Mouse (Mus musculus) forebrain, embryonic 13.5 days (tissue): ENCODE results near the gene Zfp451. TPM values are rescaled to one million over a fixed set of nuclear protein-coding genes. Genes with fewer than 3 reads are reported as not detected.
"Not testable (repeated sequence)": the region's sequence is repeated elsewhere in the genome, so short reads cannot be mapped to it uniquely, and the experiment has no call there.

ENCODE experiments used
- ATAC-seq: fragments of 200-750 bp; cut with Nextera tagmentation; 2 replicates; pipeline ENCODE4 v1.8.0; 2017
- H3K27ac ChIP-seq: fragments of 300-500 bp; sonication (generic); 2 replicates; pipeline ENCODE4 v1.5.1; 2015; ENCODE audit warnings: inconsistent platforms, mild to moderate bottlenecking, moderate library complexity
- H3K27me3 ChIP-seq: fragments of 300-500 bp; sonication (generic); 2 replicates; pipeline ENCODE4 v1.6.1; 2015; ENCODE audit warnings: mild to moderate bottlenecking, inconsistent platforms
- H3K36me3 ChIP-seq: fragments of 300-500 bp; sonication (generic); 2 replicates; pipeline ENCODE4 v1.6.1; 2015; ENCODE audit warnings: mild to moderate bottlenecking, inconsistent platforms; ENCODE audit not compliant: poor library complexity, severe bottlenecking
- H3K4me1 ChIP-seq: fragments of 300-500 bp; sonication (generic); 2 replicates; pipeline ENCODE4 v1.6.1; 2015; ENCODE audit warnings: inconsistent platforms
- H3K4me2 ChIP-seq: fragments of 300-500 bp; sonication (generic); 2 replicates; pipeline ENCODE4 v1.6.1; 2015; ENCODE audit warnings: inconsistent platforms, mild to moderate bottlenecking, moderate library complexity
- H3K4me3 ChIP-seq: fragments of 300-500 bp; sonication (generic); 2 replicates; pipeline ENCODE4 v1.5.1; 2015; ENCODE audit warnings: mild to moderate bottlenecking, inconsistent platforms
- H3K9ac ChIP-seq: fragments of 300-500 bp; sonication (generic); 2 replicates; pipeline ENCODE4 v1.6.1; 2015; ENCODE audit warnings: mild to moderate bottlenecking, inconsistent platforms
- H3K9me3 ChIP-seq: fragments of 300-500 bp; sonication (generic); replicated peaks from 2 replicates; pipeline ENCODE4 v1.6.1; 2016; ENCODE audit warnings: inconsistent platforms
- WGBS: fragments of 180-500 bp; shearing (Covaris S2); methylation state at CpG from one replicate; pipeline ENCODE4 v1.1.7; 2015; 5-methylcytosine and 5-hydroxymethylcytosine counted together
- polyA plus RNA-seq: library from polyadenylated mRNA; unstranded; fragments of >200 nt; fragmentation: Nextera tagmentation; extraction: Ambion mirVana; gene quantifications from 2 replicates; pipeline ENCODE4 v1.2.1, GENCODE M21; 2015

Gene Zfp451
- polyA plus RNA-seq, result 37.2 and 43.4 TPM in 2 replicates

DNA sequence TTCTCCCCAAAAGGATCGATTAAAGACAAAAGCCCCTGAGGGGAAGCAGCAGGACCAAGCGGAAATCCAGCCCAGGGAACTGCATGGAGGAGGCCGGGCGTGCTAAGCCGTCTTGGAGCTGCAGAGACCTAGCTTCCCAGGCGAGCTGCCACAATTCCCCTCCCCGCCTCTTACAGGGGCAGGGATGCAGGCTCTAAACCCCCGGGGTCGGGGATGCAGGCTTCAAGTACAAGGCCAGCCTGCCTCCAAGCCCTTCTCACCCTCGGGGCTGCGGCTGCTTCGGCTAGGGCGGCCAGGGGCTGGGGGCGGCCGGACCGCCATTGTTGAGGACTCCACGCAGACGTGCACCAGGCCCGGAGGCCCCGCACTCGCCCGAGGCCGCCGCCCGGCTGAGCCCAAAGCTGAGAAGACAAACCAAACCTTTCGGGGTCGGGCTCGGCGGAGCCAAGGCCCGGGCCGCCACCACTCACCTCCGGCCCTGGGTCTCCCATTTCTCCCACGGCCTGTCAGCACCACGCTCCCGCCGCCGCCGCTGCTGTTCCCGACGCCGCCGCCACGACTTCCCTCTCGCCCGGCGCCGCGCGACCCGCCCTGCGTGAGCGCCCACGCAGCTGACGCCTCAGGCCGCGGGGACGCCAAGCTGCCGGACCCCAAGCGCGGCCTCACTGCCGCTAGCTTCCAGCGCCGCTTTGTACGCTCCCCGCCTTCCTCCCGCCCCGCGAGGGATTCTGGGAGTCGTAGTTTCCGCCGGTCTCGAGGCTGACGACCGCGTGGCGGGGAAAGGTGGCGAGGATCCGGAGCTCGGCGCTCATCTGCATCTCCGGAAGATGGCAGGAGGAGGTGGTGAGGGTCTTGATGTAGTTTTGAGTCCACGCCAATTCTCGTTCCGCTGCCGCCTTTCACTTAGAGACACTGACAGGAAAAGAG is at the start of gene Zfp451:
Zfp451 (minus strand) TSS at position 728 of the 927 bp plus-strand sequence.
- Histone ChIP-seq H3K36me3 (peaks cover 31% of the 10 kb centered on the region), H3K4me1 (peaks cover 20% of the 10 kb centered on the region)
- under 1% methylated on average over 82 of the region's 85 CpGs for WGBS

GRCm38 (mm10) chr1:33846807-33847206 is 32.4 kb upstream of the Zfp451 start:
- Histone ChIP-seq H3K9me3 (no peaks in the 10 kb centered on the region), H3K4me3 (no peak overlapping the region), H3K4me2 (no peak overlapping the region), H3K9ac (no peak overlapping the region), H3K4me1 (no peaks in the 10 kb centered on the region), H3K36me3 (no peaks in the 10 kb centered on the region), H3K27me3 (no peaks in the 10 kb centered on the region), H3K27ac (no peak overlapping the region)
- no peak for ATAC-seq
- 99% methylated on average over 2 of the region's 2 CpGs for WGBS

More for the DNA sequence above, at the start of gene Zfp451:
- peak; percentile 96 for ATAC-seq
- Histone ChIP-seq H3K4me3 (peak within 1 kb of the TSS; percentile 94), H3K27ac (peak within 1 kb of the TSS; percentile 94), H3K4me2 (peak within 1 kb of the TSS; percentile 86), H3K9me3 (no peaks in the 10 kb centered on the region), H3K27me3 (no peaks in the 10 kb centered on the region), H3K9ac (peak within 1 kb of the TSS; percentile 99)

DNA sequence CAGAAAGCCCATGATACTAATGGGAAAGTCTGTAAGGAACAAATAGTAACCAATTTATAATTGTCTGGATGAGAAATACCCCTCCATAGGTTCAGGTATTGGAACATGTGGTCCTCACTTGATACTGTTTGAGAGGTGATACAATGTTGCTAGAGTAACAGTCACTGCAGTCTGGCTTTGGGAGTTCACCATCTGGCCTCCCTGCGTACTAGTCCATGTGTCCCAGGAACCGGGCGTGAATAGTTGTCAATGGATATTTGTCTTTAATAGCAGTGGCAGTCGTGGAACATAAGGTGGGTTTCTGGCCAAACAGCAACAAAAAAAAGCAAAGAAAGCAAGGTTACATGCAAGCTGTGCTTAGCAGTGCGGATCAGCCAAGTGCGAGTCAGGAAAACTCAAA is 29.4 kb upstream of the Zfp451 start:
- no peak overlapping the region for H3K4me2 ChIP-seq
- no peak overlapping the region for H3K4me3 ChIP-seq
- no peak overlapping the region for H3K9ac ChIP-seq
- H3K27me3 ChIP-seq, result no peaks in the 10 kb centered on the region
- WGBS, result 64% methylated on average over 6 of the region's 6 CpGs
- H3K4me1 ChIP-seq, result no peaks in the 10 kb centered on the region
- no peaks in the 10 kb centered on the region for H3K36me3 ChIP-seq
- ATAC-seq, result peak; percentile 81
- H3K9me3 ChIP-seq, result no peaks in the 10 kb centered on the region
- no peak overlapping the region for H3K27ac ChIP-seq

GRCm38 (mm10) chr1:33838952-33839351 is 24.6 kb upstream of the Zfp451 start:
- not testable (repeated sequence) for H3K4me2 ChIP-seq, H3K4me3 ChIP-seq, H3K9ac ChIP-seq, ATAC-seq, H3K36me3 ChIP-seq, H3K27me3 ChIP-seq, H3K4me1 ChIP-seq, H3K27ac ChIP-seq, H3K9me3 ChIP-seq
- 93% methylated on average over 14 of the region's 14 CpGs for WGBS

DNA sequence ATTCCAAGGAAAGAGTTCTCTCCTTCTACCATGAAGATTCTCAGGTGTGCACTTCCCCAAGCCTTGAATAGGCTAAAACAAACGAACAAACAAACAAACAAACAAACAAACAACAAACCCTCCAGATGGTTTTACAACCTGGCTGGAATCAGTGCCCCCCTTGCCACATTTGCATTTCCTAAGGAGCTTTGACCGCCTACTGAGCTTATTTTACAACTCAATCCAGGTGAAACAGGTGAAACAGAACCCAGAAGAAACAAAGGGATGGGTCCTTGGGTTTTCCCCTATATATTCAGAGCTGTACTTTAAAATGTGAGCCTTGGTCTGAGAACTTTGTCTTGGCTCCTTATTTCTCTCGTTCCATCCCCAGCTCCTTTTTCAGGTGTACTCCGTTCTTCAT is 16.2 kb upstream of the Zfp451 start:
- H3K9me3 ChIP-seq, result no peaks in the 10 kb centered on the region
- no peaks in the 10 kb centered on the region for H3K36me3 ChIP-seq
- H3K27me3 ChIP-seq, result no peaks in the 10 kb centered on the region
- no peak overlapping the region for H3K4me3 ChIP-seq
- WGBS, result 69% methylated on average over 4 of the region's 4 CpGs
- no peak overlapping the region for H3K4me2 ChIP-seq
- ATAC-seq, result no peak
- no peak overlapping the region for H3K27ac ChIP-seq
- H3K4me1 ChIP-seq, result no peaks in the 10 kb centered on the region
- H3K9ac ChIP-seq, result no peak overlapping the region

DNA sequence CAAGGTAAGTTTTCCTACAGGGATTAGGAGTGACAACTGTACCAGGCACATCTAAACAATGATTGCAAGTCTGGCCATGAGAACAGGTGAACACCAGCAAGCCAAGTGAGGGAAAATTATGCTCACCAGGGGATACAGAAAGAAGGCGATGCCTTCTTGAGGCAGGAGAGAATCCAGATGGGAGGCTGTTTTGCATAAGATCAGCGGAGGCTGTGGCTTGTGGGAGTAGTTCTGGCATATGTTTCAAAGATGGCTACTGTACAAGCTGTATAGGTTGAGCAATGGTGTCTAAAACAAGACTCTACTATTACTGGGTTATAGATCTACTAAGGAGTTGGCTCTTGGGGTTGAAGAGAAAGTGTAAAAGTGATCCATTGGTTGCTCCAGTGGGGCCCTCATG is 3.5 kb upstream of the Zfp451 start:
- Histone ChIP-seq H3K4me1 (peaks cover 10% of the 10 kb centered on the region), H3K9me3 (no peaks in the 10 kb centered on the region), H3K27me3 (no peaks in the 10 kb centered on the region), H3K4me2 (no peak overlapping the region), H3K9ac (no peak overlapping the region), H3K4me3 (no peak overlapping the region), H3K36me3 (peaks cover 2% of the 10 kb centered on the region; the same call in 1 of the 2 replicates), H3K27ac (no peak overlapping the region)
- 82% methylated on average over 2 of the region's 2 CpGs for WGBS
- no peak for ATAC-seq

DNA sequence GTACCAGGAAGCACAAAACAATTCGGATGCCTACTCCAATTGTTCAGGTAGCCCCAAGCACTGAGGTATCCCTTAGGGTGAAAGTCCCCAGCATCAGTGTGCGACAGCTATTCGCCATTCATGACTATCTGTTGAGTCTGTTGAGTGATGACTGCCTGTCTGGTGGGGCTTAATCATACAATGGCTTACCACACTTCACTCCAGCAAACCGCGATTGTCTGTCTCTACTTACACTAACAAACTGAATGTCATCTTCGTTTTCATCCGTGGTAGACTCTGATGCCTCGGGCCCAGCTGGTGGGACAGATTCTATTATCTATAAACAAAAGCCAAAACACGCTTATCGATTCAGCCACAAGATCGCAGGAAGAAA is 914 bp downstream of the Zfp451 start:
- 9% methylated on average over 11 of the region's 11 CpGs for WGBS
- H3K4me2 ChIP-seq, result peak overlapping the region; percentile 86
- ATAC-seq, result peak; percentile 14
- no peaks in the 10 kb centered on the region for H3K27me3 ChIP-seq
- H3K9ac ChIP-seq, result peak overlapping the region; percentile 99
- peak overlapping the region; percentile 94 for H3K27ac ChIP-seq
- H3K4me3 ChIP-seq, result peak overlapping the region; percentile 94
- no peaks in the 10 kb centered on the region for H3K9me3 ChIP-seq
- H3K4me1 ChIP-seq, result peaks cover 20% of the 10 kb centered on the region
- H3K36me3 ChIP-seq, result peaks cover 36% of the 10 kb centered on the region

GRCm38 (mm10) chr1:33803323-33803722 is 11.1 kb downstream of the Zfp451 start:
- Histone ChIP-seq H3K4me1 (no peaks in the 10 kb centered on the region), H3K4me3 (no peak overlapping the region), H3K9ac (no peak overlapping the region), H3K9me3 (no peaks in the 10 kb centered on the region), H3K4me2 (no peak overlapping the region), H3K36me3 (peaks cover 82% of the 10 kb centered on the region), H3K27me3 (no peaks in the 10 kb centered on the region), H3K27ac (no peak overlapping the region)
- ATAC-seq, result no peak
- 95% methylated on average over 2 of the region's 2 CpGs for WGBS

GRCm38 (mm10) chr1:33799620-33800019 is 14.8 kb downstream of the Zfp451 start:
- no peaks in the 10 kb centered on the region for H3K27me3 ChIP-seq
- H3K4me3 ChIP-seq, result no peak overlapping the region
- no peak for ATAC-seq
- H3K9ac ChIP-seq, result no peak overlapping the region
- H3K27ac ChIP-seq, result no peak overlapping the region
- H3K9me3 ChIP-seq, result no peaks in the 10 kb centered on the region
- whole genome bisulfite sequencing, result 78% methylated on average over 3 of the region's 3 CpGs
- no peaks in the 10 kb centered on the region for H3K4me1 ChIP-seq
- no peak overlapping the region for H3K4me2 ChIP-seq
- H3K36me3 ChIP-seq, result peaks cover 73% of the 10 kb centered on the region

GRCm38 (mm10) chr1:33788493-33788892 is 25.9 kb downstream of the Zfp451 start:
- no peak overlapping the region for H3K4me2 ChIP-seq
- peaks cover 15% of the 10 kb centered on the region for H3K36me3 ChIP-seq
- H3K9me3 ChIP-seq, result no peaks in the 10 kb centered on the region
- no peak overlapping the region for H3K4me3 ChIP-seq
- no peaks in the 10 kb centered on the region for H3K4me1 ChIP-seq
- H3K27me3 ChIP-seq, result no peaks in the 10 kb centered on the region
- no peak for ATAC-seq
- 71% methylated on average over 3 of the region's 3 CpGs for WGBS
- no peak overlapping the region for H3K9ac ChIP-seq
- no peak overlapping the region for H3K27ac ChIP-seq

- no peaks in the 10 kb centered on the region for H3K27me3 ChIP-seq
- no peak for ATAC-seq
- H3K36me3 ChIP-seq, result peaks cover 14% of the 10 kb centered on the region
- H3K9ac ChIP-seq, result no peak overlapping the region
- WGBS, result 79% methylated on average over 5 of the region's 5 CpGs
- no peaks in the 10 kb centered on the region for H3K9me3 ChIP-seq
- no peak overlapping the region for H3K4me2 ChIP-seq
- H3K27ac ChIP-seq, result no peak overlapping the region
- no peaks in the 10 kb centered on the region for H3K4me1 ChIP-seq
- H3K4me3 ChIP-seq, result no peak overlapping the region
Observed at GRCm38 (mm10) chr1:33788072-33788471, 26.3 kb downstream of the Zfp451 start.

DNA sequence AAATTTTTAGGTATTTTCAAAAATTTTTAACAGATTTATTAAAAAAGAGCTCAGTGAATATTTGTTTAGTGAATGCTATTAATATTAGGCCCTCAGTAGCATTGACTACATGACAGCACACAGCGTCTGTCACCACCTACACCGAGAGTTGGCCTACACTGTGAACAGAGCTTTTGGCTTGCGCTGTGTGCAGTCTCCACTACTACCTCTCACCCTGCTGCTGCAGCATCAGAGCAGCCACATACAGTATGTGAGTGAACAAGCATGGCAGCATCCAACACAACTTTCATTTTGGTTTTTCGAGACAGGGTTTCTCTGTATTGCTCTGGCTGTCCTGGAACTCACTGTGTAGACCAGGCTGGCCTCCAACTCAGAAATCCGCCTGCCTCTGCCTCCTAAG is 29.8 kb downstream of the Zfp451 start:
- WGBS, result 97% methylated on average over 5 of the region's 5 CpGs
- H3K27me3 ChIP-seq, result no peaks in the 10 kb centered on the region
- no peak for ATAC-seq
- H3K4me1 ChIP-seq, result no peaks in the 10 kb centered on the region
- no peaks in the 10 kb centered on the region for H3K9me3 ChIP-seq
- no peak overlapping the region for H3K9ac ChIP-seq
- peaks cover 21% of the 10 kb centered on the region for H3K36me3 ChIP-seq
- H3K4me3 ChIP-seq, result no peak overlapping the region
- no peak overlapping the region for H3K27ac ChIP-seq
- H3K4me2 ChIP-seq, result no peak overlapping the region
